Mouse (Mus musculus) R1 (cell line): ENCODE data around the gene Agtpbp1.

Experiments used
- DNase-seq: peaks from one replicate; pipeline ENCODE4 v3.0.0-alpha.2; 2018; ENCODE audit warnings: low read depth, low spot score

Gene Agtpbp1

GRCm38 (mm10) chr13:59572549-59572948 is 12.5 kb downstream of the Agtpbp1 start:
- DNase-seq = no peak

GRCm38 (mm10) chr13:59571107-59571506 is 13.9 kb downstream of the Agtpbp1 start:
- no peak for DNase-seq

GRCm38 (mm10) chr13:59565945-59566520 is 19.0 kb downstream of the Agtpbp1 start:
- DNase-seq = no peak

- no peak for DNase-seq
Observed at GRCm38 (mm10) chr13:59564923-59565322, 20.1 kb downstream of the Agtpbp1 start.

DNA sequence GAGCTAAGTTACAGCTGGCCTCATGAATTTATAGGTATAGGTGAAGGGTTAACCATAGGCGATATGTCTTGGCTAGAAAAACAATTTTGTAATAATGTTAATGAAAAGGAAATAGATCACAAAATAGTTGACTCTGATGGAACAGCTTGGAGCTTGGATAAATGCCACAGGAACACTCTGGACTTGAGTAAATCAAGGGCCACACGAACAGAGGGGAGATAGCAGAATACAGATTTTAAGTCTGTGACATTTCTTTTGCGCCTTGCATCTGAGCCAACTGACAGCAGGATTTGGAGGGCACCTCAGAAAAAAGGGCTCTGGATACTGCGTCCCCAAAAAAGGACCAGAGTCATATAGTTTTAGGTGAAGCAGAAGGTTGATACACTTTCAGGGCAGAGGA is 20.5 kb downstream of the Agtpbp1 start:
- DNase-seq = no peak

GRCm38 (mm10) chr13:59562471-59562870 is 22.6 kb downstream of the Agtpbp1 start:
- DNase-seq = no peak

GRCm38 (mm10) chr13:59558776-59559175 is 26.3 kb downstream of the Agtpbp1 start:
- no peak for DNase-seq

GRCm38 (mm10) chr13:59557185-59557985 is 27.6 kb downstream of the Agtpbp1 start:
- DNase-seq = peak; percentile 73

GRCm38 (mm10) chr13:59556670-59557069 is 28.4 kb downstream of the Agtpbp1 start:
- peak; percentile 55 for DNase-seq

DNA sequence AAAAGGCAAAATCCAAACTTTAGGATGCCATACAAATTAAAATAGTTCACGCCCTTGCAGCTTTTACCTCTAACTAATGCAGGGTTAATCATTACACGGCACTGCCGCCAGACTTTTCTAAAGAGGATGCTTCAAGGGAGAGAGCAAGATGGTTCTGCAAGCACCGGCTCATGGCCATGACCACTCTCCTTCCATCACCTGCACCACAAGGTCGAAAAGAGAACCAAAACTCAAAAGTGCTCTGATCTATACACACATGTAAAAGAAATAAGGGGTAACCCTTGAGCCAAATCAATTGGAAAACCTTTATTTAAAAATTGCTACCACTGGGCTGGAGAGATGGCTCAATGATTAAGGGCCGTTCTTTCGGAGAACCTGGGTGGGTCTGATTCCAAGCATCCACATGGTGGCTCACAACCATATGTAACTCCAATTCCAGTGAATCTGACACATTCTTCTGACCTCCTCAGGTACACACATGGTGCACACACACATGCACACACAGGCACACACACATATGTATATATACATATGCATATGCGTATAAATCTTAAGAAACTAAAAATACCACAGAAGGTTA is 29.3 kb downstream of the Agtpbp1 start:
- DNase-seq = no peak

- no peak for DNase-seq
Observed at GRCm38 (mm10) chr13:59554772-59555505, 30.1 kb downstream of the Agtpbp1 start.

DNA sequence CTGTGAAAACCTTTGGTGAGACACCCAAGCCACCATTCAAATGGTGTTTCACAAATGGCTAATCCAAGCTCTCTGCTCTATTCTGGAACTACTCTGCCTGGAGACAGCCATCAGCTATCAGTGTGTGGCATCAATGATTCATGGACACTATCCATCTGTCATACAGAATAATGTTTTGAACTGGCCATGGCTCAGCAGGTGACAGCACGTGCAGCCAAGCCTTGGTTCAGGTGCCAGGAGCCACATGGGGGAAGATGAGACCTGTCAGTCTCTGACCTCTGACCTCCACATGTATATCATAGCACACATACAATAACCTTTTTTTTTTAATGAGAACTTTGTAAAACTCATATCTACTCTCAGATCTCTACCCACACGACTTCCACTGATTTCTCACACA is 32.3 kb downstream of the Agtpbp1 start:
- no peak for DNase-seq

DNA sequence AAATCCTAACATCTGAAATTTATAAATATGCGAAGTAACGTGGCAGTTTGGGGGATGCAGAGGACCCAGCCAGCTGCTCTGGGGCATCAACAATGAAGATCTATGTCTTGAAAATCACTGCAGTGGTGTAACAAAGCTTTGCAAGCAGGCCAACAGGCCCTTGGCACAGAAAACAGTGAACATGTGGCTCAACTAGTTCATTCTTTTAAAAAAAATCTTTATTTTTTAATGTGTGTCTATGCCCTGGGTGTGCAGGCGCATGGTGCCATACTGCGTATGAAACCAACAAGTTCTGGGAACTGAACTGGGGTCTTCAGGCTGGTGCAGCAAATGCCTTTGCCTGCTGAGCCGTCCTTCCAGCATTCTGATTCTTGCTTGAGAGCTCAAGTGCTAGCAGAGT is 32.7 kb downstream of the Agtpbp1 start:
- no peak for DNase-seq

DNA sequence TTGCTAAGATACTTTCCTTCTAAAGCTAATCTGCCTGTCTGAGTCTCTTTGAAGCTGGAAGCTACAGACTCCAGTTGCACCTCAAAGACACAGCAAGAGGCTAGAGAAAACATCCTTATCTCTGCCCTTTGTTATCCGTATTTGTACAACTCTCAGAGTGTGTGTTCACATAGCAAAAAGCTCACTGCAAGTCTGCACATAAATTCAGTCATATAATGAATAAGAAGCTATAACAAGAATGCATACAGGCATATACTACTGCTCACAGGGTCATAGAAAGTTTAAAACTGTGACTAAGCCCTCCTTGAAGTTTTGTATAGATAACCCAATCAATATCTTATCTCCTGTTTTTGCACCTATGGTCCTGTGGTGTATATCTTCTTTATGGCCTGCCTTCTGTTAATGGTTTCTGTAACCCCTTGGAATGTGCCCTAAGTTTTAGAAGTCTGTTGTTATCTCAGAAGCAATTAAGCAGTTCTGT is 35.7 kb downstream of the Agtpbp1 start:
- DNase-seq = no peak

GRCm38 (mm10) chr13:59547716-59548115 is 37.3 kb downstream of the Agtpbp1 start:
- no peak for DNase-seq

DNA sequence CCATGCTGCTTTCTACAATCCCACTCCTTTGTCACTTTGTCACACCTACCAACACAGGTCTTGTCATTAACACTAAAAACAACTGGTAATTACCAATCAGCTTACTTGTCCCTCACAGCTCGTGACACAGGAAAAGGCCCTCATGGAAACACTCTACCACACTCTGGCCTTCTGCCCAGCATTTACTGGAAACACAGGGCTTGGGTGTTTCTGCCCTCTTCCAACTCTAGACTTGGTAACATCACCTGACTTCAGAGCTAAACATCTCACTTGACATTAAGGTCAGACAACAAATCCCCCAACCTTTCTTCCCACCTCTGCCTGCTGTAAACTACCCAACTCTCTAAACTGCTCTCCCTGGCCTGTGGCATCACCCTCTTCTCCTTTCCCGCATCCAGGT is 37.9 kb downstream of the Agtpbp1 start:
- no peak for DNase-seq

- DNase-seq = no peak
Observed at GRCm38 (mm10) chr13:59542411-59542810, 42.6 kb downstream of the Agtpbp1 start.

DNA sequence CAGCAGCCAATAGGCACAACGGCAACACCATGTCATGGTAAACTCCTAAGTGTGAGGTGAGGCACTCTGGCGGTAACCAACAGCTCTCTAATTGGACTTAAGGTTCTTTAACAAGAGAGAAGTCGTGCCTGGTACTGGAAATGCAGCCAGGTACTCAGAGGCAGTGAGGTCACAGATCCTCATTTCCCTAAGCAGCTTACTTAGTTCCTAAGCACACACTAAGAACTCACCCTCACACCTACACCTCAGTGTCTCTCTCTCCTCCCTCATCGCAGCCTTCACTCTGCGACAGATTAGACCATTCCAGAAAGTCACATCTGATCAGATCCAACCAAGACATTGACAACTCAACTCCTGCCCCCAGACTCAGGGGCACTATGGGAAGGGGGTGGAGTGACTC is 45.0 kb downstream of the Agtpbp1 start:
- no peak for DNase-seq

DNA sequence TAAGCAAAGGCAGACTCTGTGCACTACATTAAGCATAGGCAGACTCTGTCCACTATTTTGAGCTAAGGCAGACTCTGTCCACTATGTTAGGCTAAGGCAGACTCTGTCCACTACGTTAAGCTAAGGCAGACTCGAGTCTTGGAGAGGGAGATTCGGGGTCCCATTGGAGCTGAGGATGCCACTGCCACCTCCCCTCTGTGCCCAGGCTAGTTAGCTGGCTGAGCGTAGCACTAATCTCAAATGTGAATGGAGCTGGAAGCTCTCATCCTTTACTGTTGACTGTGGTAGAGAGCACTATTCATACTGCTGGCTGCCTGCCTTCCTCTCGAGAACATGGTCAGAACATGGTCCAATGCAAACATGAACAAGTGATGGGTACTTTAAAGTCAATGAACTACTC is 46.4 kb downstream of the Agtpbp1 start:
- DNase-seq = no peak

DNA sequence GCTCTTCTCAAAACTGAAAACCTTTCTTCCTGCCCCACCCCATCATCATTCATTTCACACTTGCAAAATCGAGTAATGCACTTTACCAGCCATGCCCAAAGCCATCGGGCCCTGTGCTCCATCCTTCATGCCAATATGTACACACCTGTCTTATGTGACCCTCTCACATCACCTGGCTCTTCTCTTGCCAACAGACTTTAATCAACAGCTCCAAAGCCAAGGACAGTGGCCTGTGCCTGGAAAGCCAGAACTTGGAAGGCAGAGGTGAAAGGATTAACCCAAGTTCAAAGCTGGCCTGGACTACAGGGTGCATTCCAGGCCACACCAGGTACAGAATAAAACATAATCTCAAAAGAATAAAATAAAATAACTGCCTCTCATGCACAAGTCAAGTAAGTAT is 48.4 kb downstream of the Agtpbp1 start:
- no peak for DNase-seq

- DNase-seq = no peak
Observed at GRCm38 (mm10) chr13:59535746-59536145, 49.3 kb downstream of the Agtpbp1 start.

- no peak for DNase-seq
Observed at GRCm38 (mm10) chr13:59534301-59534700, 50.7 kb downstream of the Agtpbp1 start.
